Mouse (Mus musculus): ENCODE data around the gene Emp1.

DNA sequence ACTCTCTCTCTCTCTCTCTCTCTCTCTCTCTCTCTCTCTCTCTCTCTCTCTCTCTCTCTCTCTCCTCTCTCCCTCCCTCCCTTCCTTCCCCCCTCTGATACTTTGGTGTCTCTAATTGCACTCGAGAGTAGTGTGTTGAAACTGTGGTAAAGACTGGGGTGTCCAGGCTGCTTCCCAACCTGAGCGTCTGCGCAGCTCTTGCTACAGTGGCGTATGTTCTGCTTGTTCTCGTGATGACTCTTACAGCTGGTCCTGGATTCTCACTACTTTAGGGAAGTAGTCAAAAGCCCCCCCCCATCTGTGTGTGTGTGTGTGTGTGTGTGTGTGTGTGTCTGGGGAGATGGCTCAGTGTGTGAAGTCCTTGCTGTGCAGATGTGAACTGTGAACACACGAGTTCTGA lies 50.3 kb downstream of the Emp1 start:
- TF ChIP-seq GABPA (IDR thresholded peaks at IDR 0.05; ENCODE audit: low read depth, low read length) (no peak), HCFC1 (IDR thresholded peaks at IDR 0.05; ENCODE audit: low read depth, low read length) (no peak), CTCF (IDR thresholded peaks at IDR 0.05 in 2 of 3, conservative IDR thresholded peaks at IDR 0.05 in 1 of 3; ENCODE audit: control insufficient read depth in 1 of 3, insufficient read depth in 1 of 3, low read depth in 2 of 3, low read length in 3 of 3, poor library complexity in 1 of 3, severe bottlenecking in 1 of 3) (no peak), MAZ (IDR thresholded peaks at IDR 0.05; ENCODE audit: low read depth, low read length) (no peak), GATA1 (IDR thresholded peaks at IDR 0.05; ENCODE audit: low read depth, low read length) (no peak)

Measured in MEL (cell line).